Comparison of ENCODE assay signal across 9 mouse cellular contexts in the genomic region with DNA sequence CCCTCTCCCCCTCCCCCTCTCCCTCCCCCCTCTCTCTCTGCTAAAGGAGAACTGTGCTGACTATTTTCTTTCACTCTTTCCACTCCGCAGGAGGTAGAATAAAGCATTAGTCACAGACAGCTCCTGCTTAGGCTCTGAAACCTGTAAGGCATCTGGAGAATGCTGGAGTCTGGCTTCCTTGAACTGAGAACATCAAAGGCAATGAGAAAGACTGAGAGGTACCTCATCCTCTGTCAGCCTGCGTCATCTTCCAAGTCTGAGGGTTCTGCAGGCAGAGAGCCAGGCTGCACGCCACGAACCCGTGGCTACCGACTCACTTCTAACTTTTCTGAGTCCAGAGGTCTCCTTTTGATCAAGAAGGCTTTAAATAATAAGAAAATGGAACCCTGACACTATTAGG. TPM values are rescaled to one million over a fixed set of nuclear protein-coding genes. Genes with fewer than 3 reads are reported as not detected.
DNase-seq lines count a peak whose midpoint lies in the region; ATAC-seq and TF ChIP-seq lines count a peak whose summit lies in the region.
"Had no signal": no experiment of that assay in that cellular context is flagged by ENCODE, and none has a peak within 500 bp of the region (broad histone marks: within the 10 kb centered on the region; RNA-seq: fewer than 3 reads in every experiment).

No protein-coding gene starts in this region.

- no peak overlapping the region for H3K4me2 ChIP-seq in hindbrain, postnatal 0 days (ENCODE audit: low read depth, low read length)
- H3K4me2 ChIP-seq: heart, embryonic 15.5 days had no signal

- no peaks in the 10 kb centered on the region for H3K36me3 ChIP-seq in hindbrain, embryonic 10.5 days
- no peaks in the 10 kb centered on the region for H3K36me3 ChIP-seq in hindbrain, postnatal 0 days (ENCODE audit: insufficient read depth, low read length)
- H3K36me3 ChIP-seq: heart, embryonic 15.5 days had no signal

- no peaks in the 10 kb centered on the region for H3K9me3 ChIP-seq in hindbrain, embryonic 10.5 days
- H3K9me3 ChIP-seq in hindbrain, postnatal 0 days (ENCODE audit: low read length): no peaks in the 10 kb centered on the region
- H3K9me3 ChIP-seq: heart, embryonic 15.5 days had no signal

- 9% methylated on average over 6 of the region's 6 CpGs for WGBS in hindbrain, embryonic 10.5 days
- 17% methylated on average over 6 of the region's 6 CpGs for WGBS in hindbrain, postnatal 0 days

- H3K4me1 ChIP-seq in hindbrain, embryonic 10.5 days (replicated peaks): peaks cover 18% of the 10 kb centered on the region
- no peaks in the 10 kb centered on the region for H3K4me1 ChIP-seq in hindbrain, postnatal 0 days (ENCODE audit: insufficient read depth, low read length)

- TF ChIP-seq CTCF in hindbrain, postnatal 0 days (IDR thresholded peaks at IDR 0.05; ENCODE audit: low read depth): no peak

- no peak overlapping the region for H3K9ac ChIP-seq in hindbrain, postnatal 0 days (replicated peaks; ENCODE audit: low read length)
- H3K9ac ChIP-seq: heart, embryonic 15.5 days had no signal

- no peak overlapping the region for H3K27ac ChIP-seq in hindbrain, embryonic 10.5 days
- H3K27ac ChIP-seq in hindbrain, postnatal 0 days: no peak overlapping the region
- H3K27ac ChIP-seq: heart, embryonic 15.5 days had no signal

- no peaks in the 10 kb centered on the region for H3K27me3 ChIP-seq in hindbrain, embryonic 10.5 days (ENCODE audit: insufficient read depth, poor library complexity, severe bottlenecking)
- H3K27me3 ChIP-seq in hindbrain, postnatal 0 days (ENCODE audit: insufficient read depth, low read length): no peaks in the 10 kb centered on the region
- H3K27me3 ChIP-seq: heart, embryonic 15.5 days had no signal

- DNase-seq in hindbrain, embryonic 10.5 days (ENCODE audit: low spot score): peak; percentile 20
- no peak for DNase-seq in hindbrain, postnatal 0 days (ENCODE audit: low spot score)
- DNase-seq in 3T3-L1 (ENCODE audit: low read depth, low spot score): peak; percentile 67
- DNase-seq in forelimb bud, embryonic 11.5 days (ENCODE audit: low read depth, low spot score): peak; percentile 50
- DNase-seq in urinary bladder, postnatal 4 days (ENCODE audit: low spot score in 2 of 2): no peak
- DNase-seq in layer of hippocampus, adult 9-10 months (ENCODE audit: low spot score): no peak
- DNase-seq in gastrocnemius, postnatal 10 days: no peak

- no peak for ATAC-seq in hindbrain, postnatal 0 days
- ATAC-seq in activated CD4-positive, CD25-positive, alpha-beta regulatory T cell, adult 4 months: peak; percentile 92

- no peak overlapping the region for H3K4me3 ChIP-seq in hindbrain, embryonic 10.5 days
- H3K4me3 ChIP-seq in hindbrain, postnatal 0 days (ENCODE audit: low read length): no peak overlapping the region
- H3K4me3 ChIP-seq: heart, embryonic 15.5 days had no signal

RNA-seq across cellular contexts. Expression of gene Zbtb38, which starts 20.5 kb away (rescaled TPM):
- 7.8 and 8.5 TPM in 2 replicates for polyA plus RNA-seq in hindbrain, embryonic 10.5 days (2016; fragmentation: Nextera tagmentation; extraction: Ambion mirVana)
- total RNA-seq in hindbrain, postnatal 0 days (2014; rRNA removed): 36.2 and 46.5 TPM in 2 replicates
- polyA plus RNA-seq in hindbrain, postnatal 0 days (2015; fragmentation: Nextera tagmentation; extraction: Ambion mirVana): 36.6 and 38.7 TPM in 2 replicates
- polyA plus RNA-seq in activated CD4-positive, CD25-positive, alpha-beta regulatory T cell, adult 4 months (2017; shearing (Covaris generic)): 10 to 100 TPM; 59.9 to 61.4 TPM
- total RNA-seq in gastrocnemius, postnatal 10 days (2021): 10 to 100 TPM; 13.8 to 17.9 TPM

Comparison
In these comparisons a context has a peak if more than half of its experiments do, and no peak if none do; other contexts are left out.
1. DNase-seq: peak in hindbrain, embryonic 10.5 days (single experiment), 3T3-L1 (single experiment) and forelimb bud, embryonic 11.5 days (single experiment); none in hindbrain, postnatal 0 days (single experiment), urinary bladder, postnatal 4 days (0 of 2), layer of hippocampus, adult 9-10 months (single experiment) and gastrocnemius, postnatal 10 days (single experiment).